Comparison of ENCODE assay signal across 17 mouse cellular contexts in the genomic region with DNA sequence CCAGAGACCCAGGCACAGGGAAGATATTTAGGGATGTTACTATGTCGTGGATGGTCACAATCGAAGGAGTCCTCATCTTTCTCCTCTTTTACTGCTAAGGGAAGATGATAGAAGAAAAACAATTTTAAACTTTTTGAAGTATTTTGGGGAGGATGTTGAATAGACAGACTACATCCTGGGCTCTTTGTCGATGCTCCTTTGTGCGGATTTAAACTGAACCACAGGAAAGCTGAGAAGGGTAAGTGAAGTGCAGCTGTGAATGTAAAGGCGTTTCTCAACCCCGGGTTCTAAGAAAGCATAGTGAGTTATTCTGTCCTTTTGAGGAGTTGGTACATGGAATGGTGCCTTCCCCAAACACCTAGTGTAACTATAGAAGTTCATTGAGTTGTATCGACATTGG. TPM values are rescaled to one million over a fixed set of nuclear protein-coding genes. Genes with fewer than 3 reads are reported as not detected.
DNase-seq lines count a peak whose midpoint lies in the region; ATAC-seq lines count a peak whose summit lies in the region.
"Had no signal": no experiment of that assay in that cellular context is flagged by ENCODE, and none has a peak within 500 bp of the region (broad histone marks: within the 10 kb centered on the region; RNA-seq: fewer than 3 reads in every experiment).

No protein-coding gene starts in this region.

- intact Hi-C loops in heart, postnatal 14 days (cut with DNase I): no loop called here

- DNase-seq in heart, adult 11 months: peak; percentile 37
- DNase-seq in heart, postnatal 14 days: no peak
- peak; percentile 26 for DNase-seq in thymus, postnatal 25 days
- DNase-seq in thymus, postnatal 14 days: no peak
- no peak for DNase-seq in lung, postnatal 36 days
- DNase-seq in yolk sac, embryonic 10.5 days (ENCODE audit: low spot score): no peak
- DNase-seq: adrenal gland, postnatal 10 days; adrenal gland, postnatal 36 days; cerebellum, adult 18-20 months; cerebellum, adult 9-10 months; cerebellum, postnatal 14 days; gastrocnemius, adult 2 months; gastrocnemius, postnatal 14 days; heart, adult 2 months had no signal

- peak; percentile 61 for ATAC-seq in inflammation-experienced regulatory T-cells, adult 6 months
- ATAC-seq: forebrain, embryonic 13.5 days; forebrain, embryonic 16.5 days had no signal

RNA-seq across cellular contexts. Expression of gene Arsb, which starts 14.8 kb away (rescaled TPM):
- 1 to 10 TPM; 7.6 to 7.8 TPM for total RNA-seq in heart, postnatal 14 days (2021)
- 10 to 100 TPM in 1 of 3 experiments, 1 to 10 TPM in 2; 6.2 to 26.1 (median 9.5) TPM for polyA plus RNA-seq in inflammation-experienced regulatory T-cells, adult 6 months (2017; shearing (Covaris generic))

Comparison
In these comparisons a context has a peak if more than half of its experiments do, and no peak if none do; other contexts are left out.
1. DNase-seq: peak in heart, adult 11 months (single experiment) and thymus, postnatal 25 days (single experiment); none in heart, postnatal 14 days (0 of 2), thymus, postnatal 14 days (single experiment), lung, postnatal 36 days (single experiment) and yolk sac, embryonic 10.5 days (single experiment).